ENCODE assay signal across 10 mouse cellular contexts in the genomic region with DNA sequence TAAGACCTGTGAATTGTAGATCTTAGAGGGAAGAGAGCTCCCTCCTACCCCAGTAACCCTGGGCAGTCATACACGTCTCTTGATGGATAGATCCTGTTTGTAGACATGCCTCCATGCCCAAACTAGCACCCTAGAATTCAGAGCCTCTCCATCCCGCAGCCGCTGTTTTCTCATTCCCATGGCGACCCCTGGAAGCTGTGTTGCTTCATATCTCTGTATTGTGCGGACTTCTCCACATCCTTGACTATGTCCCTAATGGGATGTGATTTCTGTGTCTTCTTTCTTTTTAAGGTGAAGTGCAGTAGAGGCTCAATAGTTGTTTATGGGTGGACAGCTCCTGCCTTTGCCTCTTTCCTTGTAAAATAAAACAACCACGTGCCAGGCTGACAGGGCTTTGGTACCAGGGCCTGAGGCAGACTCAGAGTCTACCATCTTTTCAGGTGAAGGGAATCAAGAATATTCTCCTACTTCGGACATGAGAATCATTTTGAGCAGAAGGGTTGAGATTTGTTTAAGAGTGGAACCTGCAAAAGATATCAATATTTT. TPM values are rescaled to one million over a fixed set of nuclear protein-coding genes. Genes with fewer than 3 reads are reported as not detected.
DNase-seq lines count a peak whose midpoint lies in the region; ATAC-seq and TF ChIP-seq lines count a peak whose summit lies in the region.
"Had no signal": no experiment of that assay in that cellular context is flagged by ENCODE, and none has a peak within 500 bp of the region (broad histone marks: within the 10 kb centered on the region; RNA-seq: fewer than 3 reads in every experiment).

No protein-coding gene starts in this region.

- no peaks in the 10 kb centered on the region for H3K36me3 ChIP-seq in heart, embryonic 11.5 days (ENCODE audit: control insufficient read depth, insufficient read depth, low read length)
- H3K36me3 ChIP-seq in E14TG2a.4 (ENCODE audit: insufficient read depth, low read length), result no peaks in the 10 kb centered on the region
- H3K36me3 ChIP-seq in forebrain, embryonic 15.5 days, result no peaks in the 10 kb centered on the region
- H3K36me3 ChIP-seq in liver, embryonic 16.5 days (ENCODE audit: control insufficient read depth, insufficient read depth), result no peaks in the 10 kb centered on the region

- intact Hi-C loops in heart, postnatal 10 days (cut with DNase I), result no loop called here

- no peaks in the 10 kb centered on the region for H3K27me3 ChIP-seq in heart, embryonic 11.5 days (ENCODE audit: control insufficient read depth, insufficient read depth, low read length)
- no peaks in the 10 kb centered on the region for H3K27me3 ChIP-seq in E14TG2a.4 (ENCODE audit: insufficient read depth, low read length)
- H3K27me3 ChIP-seq in forebrain, embryonic 15.5 days, result no peaks in the 10 kb centered on the region
- H3K27me3 ChIP-seq in liver, embryonic 16.5 days (ENCODE audit: control insufficient read depth, insufficient read depth, low read depth, low read length), result no peaks in the 10 kb centered on the region
- H3K27me3 ChIP-seq: Patski had no signal

- no peak for DNase-seq in heart, postnatal 10 days
- no peak for DNase-seq in c-Kit-positive CD71-positive TER-119-positive erythroid progenitor cells, embryonic 14.5 days (ENCODE audit: low spot score)
- DNase-seq in adrenal gland, postnatal 25 days, result no peak
- no peak for DNase-seq in spleen, postnatal 10 days (ENCODE audit: low spot score in 2 of 2)

- peaks cover 5% of the 10 kb centered on the region for H3K4me1 ChIP-seq in heart, embryonic 11.5 days (ENCODE audit: control insufficient read depth, insufficient read depth, low read length)
- H3K4me1 ChIP-seq in E14TG2a.4 (replicated peaks; ENCODE audit: low read depth, low read length), result peaks cover 52% of the 10 kb centered on the region
- H3K4me1 ChIP-seq in forebrain, embryonic 15.5 days, result peaks cover 34% of the 10 kb centered on the region
- peaks cover 45% of the 10 kb centered on the region for H3K4me1 ChIP-seq in liver, embryonic 16.5 days (ENCODE audit: control insufficient read depth, low read depth, low read length)

- 76% methylated on average over 7 of the region's 7 CpGs for WGBS in heart, embryonic 11.5 days (ENCODE audit: insufficient replicate concordance)
- 60% methylated on average over 7 of the region's 7 CpGs for WGBS in forebrain, embryonic 15.5 days
- 59% methylated on average over 7 of the region's 7 CpGs for WGBS in liver, embryonic 16.5 days (ENCODE audit: insufficient replicate concordance)

- H3K27ac ChIP-seq in heart, embryonic 11.5 days (ENCODE audit: low read depth, low read length), result peak overlapping the region; percentile 98; the same call in 1 of the 2 replicates
- H3K27ac ChIP-seq in forebrain, embryonic 15.5 days (replicated peaks), result peak overlapping the region; percentile 99
- H3K27ac ChIP-seq in liver, embryonic 16.5 days (ENCODE audit: low read length), result peak overlapping the region; percentile 99

- no peak overlapping the region for H3K4me3 ChIP-seq in heart, embryonic 11.5 days (ENCODE audit: low read depth, low read length)
- H3K4me3 ChIP-seq in E14TG2a.4 (replicated peaks; ENCODE audit: low read length), result peak overlapping the region; percentile 79
- H3K4me3 ChIP-seq in forebrain, embryonic 15.5 days, result peak overlapping the region; percentile 66; the same call in 1 of the 2 replicates
- peak overlapping the region; percentile 68 for H3K4me3 ChIP-seq in liver, embryonic 16.5 days (ENCODE audit: low read depth, low read length)

- H3K4me2 ChIP-seq in heart, embryonic 11.5 days, result peak overlapping the region; percentile 87; the same call in 1 of the 2 replicates
- peak overlapping the region; percentile 63 for H3K4me2 ChIP-seq in forebrain, embryonic 15.5 days (replicated peaks)
- peak overlapping the region; percentile 70 for H3K4me2 ChIP-seq in liver, embryonic 16.5 days (ENCODE audit: low read depth, low read length)

- TF ChIP-seq CTCF in E14TG2a.4 (conservative IDR thresholded peaks at IDR 0.05; ENCODE audit: low read length), result no peak

- no peaks in the 10 kb centered on the region for H3K9me3 ChIP-seq in heart, embryonic 11.5 days (replicated peaks; ENCODE audit: control insufficient read depth, low read length)
- no peaks in the 10 kb centered on the region for H3K9me3 ChIP-seq in E14TG2a.4 (ENCODE audit: low read length)
- no peaks in the 10 kb centered on the region for H3K9me3 ChIP-seq in forebrain, embryonic 15.5 days
- no peaks in the 10 kb centered on the region for H3K9me3 ChIP-seq in liver, embryonic 16.5 days (replicated peaks; ENCODE audit: control insufficient read depth, low read length)

- no peak for ATAC-seq in heart, embryonic 11.5 days (replicated peaks; ENCODE audit: insufficient number of reproducible peaks, low FRiP score, low TSS enrichment)
- ATAC-seq in forebrain, embryonic 15.5 days (replicated peaks), result no peak
- ATAC-seq in liver, embryonic 16.5 days (ENCODE audit: low read depth), result no peak
- ATAC-seq: Patski had no signal

- H3K9ac ChIP-seq in heart, embryonic 11.5 days (ENCODE audit: low read depth, low read length), result peak overlapping the region; percentile 88
- peak overlapping the region; percentile 56 for H3K9ac ChIP-seq in forebrain, embryonic 15.5 days (replicated peaks)
- peak overlapping the region; percentile 84 for H3K9ac ChIP-seq in liver, embryonic 16.5 days (ENCODE audit: low read depth, low read length)

RNA-seq across cellular contexts. Expression of a gene that starts 1.4 kb away (rescaled TPM):
- 1.3 and 2.7 TPM in 2 replicates for polyA plus RNA-seq in heart, embryonic 11.5 days (2014; fragmentation: Nextera tagmentation; extraction: Ambion mirVana)
- total RNA-seq in heart, postnatal 10 days (2021), result 10 to 100 TPM; 49.8 to 51.8 TPM
- 10.1 and 10.9 TPM in 2 replicates for polyA plus RNA-seq in forebrain, embryonic 15.5 days (2015; fragmentation: Nextera tagmentation; extraction: Ambion mirVana)
- polyA plus RNA-seq in liver, embryonic 16.5 days (2015; fragmentation: Nextera tagmentation; extraction: Ambion mirVana), result 26.6 and 34.9 TPM in 2 replicates
- 30.2 and 32.3 TPM in 2 replicates for total RNA-seq in adrenal gland, postnatal 25 days (2021)

RNA-seq across cellular contexts. Expression of a gene that starts 4.0 kb away (rescaled TPM):
- 24.3 and 29.5 TPM in 2 replicates for polyA plus RNA-seq in heart, embryonic 11.5 days (2014; fragmentation: Nextera tagmentation; extraction: Ambion mirVana)
- total RNA-seq in heart, postnatal 10 days (2021), result 100 to 1,000 TPM; 369 to 427 TPM
- 42.5 and 47.6 TPM in 2 replicates for polyA plus RNA-seq in forebrain, embryonic 15.5 days (2015; fragmentation: Nextera tagmentation; extraction: Ambion mirVana)
- polyA plus RNA-seq in liver, embryonic 16.5 days (2015; fragmentation: Nextera tagmentation; extraction: Ambion mirVana), result 78.4 and 87.8 TPM in 2 replicates
- total RNA-seq in adrenal gland, postnatal 25 days (2021), result 114 and 165 TPM in 2 replicates

RNA-seq across cellular contexts. Expression of a gene that starts 5.1 kb away (rescaled TPM):
- polyA plus RNA-seq in heart, embryonic 11.5 days (2014; fragmentation: Nextera tagmentation; extraction: Ambion mirVana), result 6.6 and 7.1 TPM in 2 replicates
- 100 to 1,000 TPM; 376 to 419 TPM for total RNA-seq in heart, postnatal 10 days (2021)
- 7.1 and 9.9 TPM in 2 replicates for polyA plus RNA-seq in forebrain, embryonic 15.5 days (2015; fragmentation: Nextera tagmentation; extraction: Ambion mirVana)
- polyA plus RNA-seq in liver, embryonic 16.5 days (2015; fragmentation: Nextera tagmentation; extraction: Ambion mirVana), result 17.9 and 25.9 TPM in 2 replicates
- 138 and 170 TPM in 2 replicates for total RNA-seq in adrenal gland, postnatal 25 days (2021)

RNA-seq across cellular contexts. Expression of a gene that starts 18.0 kb away (rescaled TPM):
- 0.66 and 1.2 TPM in 2 replicates for polyA plus RNA-seq in heart, embryonic 11.5 days (2014; fragmentation: Nextera tagmentation; extraction: Ambion mirVana)
- total RNA-seq in heart, postnatal 10 days (2021), result under 1 TPM in 1 of 2 experiments, not detected in 1; 0.22 TPM
- polyA plus RNA-seq in forebrain, embryonic 15.5 days (2015; fragmentation: Nextera tagmentation; extraction: Ambion mirVana), result 0.62 TPM in 1 of 2 replicates, not detected in the other
- polyA plus RNA-seq in liver, embryonic 16.5 days (2015; fragmentation: Nextera tagmentation; extraction: Ambion mirVana), result 4.3 and 4.9 TPM in 2 replicates
- 1.9 TPM in 1 of 2 replicates, not detected in the other for total RNA-seq in adrenal gland, postnatal 25 days (2021)
- total RNA-seq: layer of hippocampus, adult 8-10 months had no signal
- polyA plus RNA-seq: Patski had no signal

RNA-seq across cellular contexts. Expression of a gene that starts 19.2 kb away (rescaled TPM):
- polyA plus RNA-seq in heart, embryonic 11.5 days (2014; fragmentation: Nextera tagmentation; extraction: Ambion mirVana), result 7.9 and 13.4 TPM in 2 replicates
- 10 to 100 TPM; 21.8 to 28.9 TPM for total RNA-seq in heart, postnatal 10 days (2021)
- 25.1 and 32.2 TPM in 2 replicates for polyA plus RNA-seq in forebrain, embryonic 15.5 days (2015; fragmentation: Nextera tagmentation; extraction: Ambion mirVana)
- 34.7 and 39.6 TPM in 2 replicates for polyA plus RNA-seq in liver, embryonic 16.5 days (2015; fragmentation: Nextera tagmentation; extraction: Ambion mirVana)
- total RNA-seq in adrenal gland, postnatal 25 days (2021), result 17.4 TPM in 1 of 2 replicates, not detected in the other
